Mouse (Mus musculus) mammary gland, adult 2 months (tissue): ENCODE data around the gene Trappc6a. TPM values are rescaled to one million over a fixed set of nuclear protein-coding genes. Genes with fewer than 3 reads are reported as not detected.

ENCODE experiments used
- polyA plus RNA-seq: library from polyadenylated mRNA; depleted of rRNA; stranded (reverse); fragments of >200 nt; gene quantifications from 2 replicates; pipeline ENCODE4 v1.2.3, GENCODE M21; 2012; ENCODE audit warnings: low replicate concordance; rRNA removed

The Trappc6a gene
- 73.4 and 149 TPM in 2 replicates for polyA plus RNA-seq

GRCm38 (mm10) chr7:19508150-19508923 is at the start of gene Trappc6a, which contains the start of gene Bloc1s3:
Gene Trappc6a (plus strand): TSS chr7:19508395.
Gene Bloc1s3 (minus strand): TSS chr7:19508367.

GRCm38 (mm10) chr7:19458591-19459111 is 49.5 kb upstream of the Trappc6a start, which contains the start of gene Mark4:
Gene Mark4 (minus strand): TSS chr7:19458821.

GRCm38 (mm10) chr7:19462884-19463381 is 45.3 kb upstream of the Trappc6a start, which contains the start of gene Exoc3l2:
Gene Exoc3l2 (plus strand): TSS chr7:19463331.

GRCm38 (mm10) chr7:19517652-19518365 is 9.6 kb downstream of the Trappc6a start, which contains the start of gene Nkpd1:
Gene Nkpd1 (plus strand): TSS chr7:19517838.

GRCm38 (mm10) chr7:19562643-19563410 is 54.6 kb downstream of the Trappc6a start, which contains the start of gene Ppp1r37:
Gene Ppp1r37 (minus strand): TSS chr7:19563076.

Other genes with a start within 250 kb of the Trappc6a start
- 142 and 310 TPM in 2 replicates for gene Vasp, start 236.6 kb upstream of the Trappc6a start, polyA plus RNA-seq
- gene Ppm1n, start 228.3 kb upstream of the Trappc6a start, polyA plus RNA-seq, result 0.14 and 0.86 TPM in 2 replicates
- gene Rtn2, start 225.8 kb upstream of the Trappc6a start, polyA plus RNA-seq, result 32.4 and 736 TPM in 2 replicates
- gene Fosb, start 198.3 kb upstream of the Trappc6a start, polyA plus RNA-seq, result 1.2 and 2.0 TPM in 2 replicates
- 46.3 and 50.7 TPM in 2 replicates for gene Ercc1, start 163.6 kb upstream of the Trappc6a start, polyA plus RNA-seq
- 5.5 and 10.6 TPM in 2 replicates for gene Cd3eap, start 148.9 kb upstream of the Trappc6a start, polyA plus RNA-seq
- gene Ppp1r13l, start 148.6 kb upstream of the Trappc6a start, polyA plus RNA-seq, result 16.4 and 27.3 TPM in 2 replicates
- gene Ercc2, start 126.4 kb upstream of the Trappc6a start, polyA plus RNA-seq, result 60.3 and 79.1 TPM in 2 replicates
- 19.3 and 27.9 TPM in 2 replicates for gene Klc3, start 104.3 kb upstream of the Trappc6a start, polyA plus RNA-seq
- gene Ckm, start 103.6 kb upstream of the Trappc6a start, polyA plus RNA-seq, result 3.1 and 13,480 TPM in 2 replicates
- gene Mark4, start 49.6 kb upstream of the Trappc6a start, polyA plus RNA-seq, result 12.6 and 42.6 TPM in 2 replicates
- gene Exoc3l2, start 45.1 kb upstream of the Trappc6a start, polyA plus RNA-seq, result 6.3 and 7.4 TPM in 2 replicates
- gene Bloc1s3, start within 50 bp of the Trappc6a start, polyA plus RNA-seq, result 9.1 and 17.1 TPM in 2 replicates
- gene Nkpd1, start 9.4 kb downstream of the Trappc6a start, polyA plus RNA-seq, result 1.9 and 3.3 TPM in 2 replicates
- 75.3 and 137 TPM in 2 replicates for gene Ppp1r37, start 54.7 kb downstream of the Trappc6a start, polyA plus RNA-seq
- 6.8 and 16.7 TPM in 2 replicates for gene Zfp296, start 68.9 kb downstream of the Trappc6a start, polyA plus RNA-seq
- gene Gemin7, start 69.2 kb downstream of the Trappc6a start, polyA plus RNA-seq, result 138 and 192 TPM in 2 replicates
- 68.1 and 244 TPM in 2 replicates for gene Clasrp, start 96.1 kb downstream of the Trappc6a start, polyA plus RNA-seq
- 40.8 and 101 TPM in 2 replicates for gene Relb, start 121.0 kb downstream of the Trappc6a start, polyA plus RNA-seq
- gene Clptm1, start 156.6 kb downstream of the Trappc6a start, polyA plus RNA-seq, result 125 and 164 TPM in 2 replicates
- 1.9 and 2.9 TPM in 2 replicates for gene Apoc2, start 169.5 kb downstream of the Trappc6a start, polyA plus RNA-seq
- 1.0 TPM in 1 of 2 replicates, not detected in the other for gene Gm44805, start 173.0 kb downstream of the Trappc6a start, polyA plus RNA-seq
- gene Apoc4, start 173.1 kb downstream of the Trappc6a start, polyA plus RNA-seq, result 21.1 TPM in 1 of 2 replicates, not detected in the other
- gene Apoc1, start 184.3 kb downstream of the Trappc6a start, polyA plus RNA-seq, result 50.4 and 58.9 TPM in 2 replicates
- gene Apoe, start 190.8 kb downstream of the Trappc6a start, polyA plus RNA-seq, result 2,055 and 4,405 TPM in 2 replicates
- gene Tomm40, start 207.0 kb downstream of the Trappc6a start, polyA plus RNA-seq, result 62.0 and 84.9 TPM in 2 replicates
- 45.9 and 65.6 TPM in 2 replicates for gene Nectin2, start 242.1 kb downstream of the Trappc6a start, polyA plus RNA-seq